Mouse (Mus musculus): Measurements from ENCODE around the gene Dpy19l2.

GRCm38 (mm10) chr9:24512121-24512539, 184.0 kb downstream of the Dpy19l2 start:
- no peak for TF ChIP-seq POLR2A (IDR thresholded peaks at IDR 0.05; ENCODE audit: borderline replicate concordance, low read depth, low read length)
- TF ChIP-seq CTCF (IDR thresholded peaks at IDR 0.05; ENCODE audit: low read depth, low read length), result no peak

All from bone marrow macrophage, adult 2 months (primary cell).